Mouse (Mus musculus): ENCODE data around the gene Gm12216. TPM values are rescaled to one million over a fixed set of nuclear protein-coding genes. Genes with fewer than 3 reads are reported as not detected.

The Gm12216 gene
- total and polyA plus RNA-seq, 3 experiments, result not detected

- no peaks in the 10 kb centered on the region for H3K9me3 ChIP-seq (replicated peaks; ENCODE audit: insufficient read depth, low read length)
- DNase-seq (ENCODE audit: low read depth, low spot score), result no peak
- H3K36me3 ChIP-seq (ENCODE audit: control insufficient read depth in 1 of 2, insufficient read depth in 2 of 2, low read length in 2 of 2), result peaks cover 0 to 4% of the 10 kb centered on the region in 2 experiments; a peak in 1 of 4 replicates
- H3K9ac ChIP-seq (ENCODE audit: control insufficient read depth, low read depth, low read length, poor library complexity, severe bottlenecking), result no peak overlapping the region
- no peak overlapping the region for H3K27ac ChIP-seq (ENCODE audit: control insufficient read depth, low read depth, low read length)
- H3K27me3 ChIP-seq (ENCODE audit: control insufficient read depth in 1 of 2, insufficient read depth in 2 of 2, low read length in 2 of 2), result peaks cover 11 to 32% of the 10 kb centered on the region in 2 experiments
- no peak for TF ChIP-seq GATA1 (IDR thresholded peaks at IDR 0.05; ENCODE audit: low read depth, low read length)
- TF ChIP-seq ETS1 (IDR thresholded peaks at IDR 0.05; ENCODE audit: low read depth, low read length), result no peak
- TF ChIP-seq CTCF (IDR thresholded peaks at IDR 0.05 in 2 of 3, conservative IDR thresholded peaks at IDR 0.05 in 1 of 3; ENCODE audit: control insufficient read depth in 1 of 3, insufficient read depth in 1 of 3, low read depth in 2 of 3, low read length in 3 of 3, poor library complexity in 1 of 3, severe bottlenecking in 1 of 3), result no peak
- TF ChIP-seq KAT2A (conservative IDR thresholded peaks at IDR 0.05; ENCODE audit: low read depth, low read length), result no peak
- no peak for TF ChIP-seq E2F4 (IDR thresholded peaks at IDR 0.05; ENCODE audit: borderline replicate concordance, low read depth, low read length)
- TF ChIP-seq NELFE (IDR thresholded peaks at IDR 0.05; ENCODE audit: low read depth, low read length), result no peak
- TF ChIP-seq MYC (IDR thresholded peaks at IDR 0.05; ENCODE audit: low read depth, low read length), result no peak
- TF ChIP-seq BHLHE40 (IDR thresholded peaks at IDR 0.05; ENCODE audit: borderline replicate concordance, low read depth, low read length), result no peak
- no peaks in the 10 kb centered on the region for H3K79me2 ChIP-seq (ENCODE audit: control insufficient read depth, insufficient read depth, low read length, poor library complexity)
- no peak overlapping the region for H3K4me3 ChIP-seq (ENCODE audit: control insufficient read depth in 1 of 2, insufficient read depth in 1 of 2, low read depth in 2 of 2, low read length in 2 of 2)
- peaks cover 0 to 2% of the 10 kb centered on the region in 2 experiments; a peak in 1 of 4 replicates for H3K4me1 ChIP-seq (ENCODE audit: control insufficient read depth in 1 of 2, insufficient read depth in 2 of 2, low read length in 2 of 2)
Measured at GRCm38 (mm10) chr11:53742353-53742752, 116.7 kb downstream of the Gm12216 start.

- Histone ChIP-seq H3K27me3 (ENCODE audit: control insufficient read depth in 1 of 2, insufficient read depth in 2 of 2, low read length in 2 of 2) (peaks cover 1 to 17% of the 10 kb centered on the region in 2 experiments; a peak in 3 of 4 replicates), H3K4me1 (ENCODE audit: control insufficient read depth in 1 of 2, insufficient read depth in 2 of 2, low read length in 2 of 2) (peaks cover 0 to 17% of the 10 kb centered on the region in 2 experiments; a peak in 3 of 4 replicates), H3K9me3 (replicated peaks; ENCODE audit: insufficient read depth, low read length) (no peaks in the 10 kb centered on the region), H3K27ac (ENCODE audit: control insufficient read depth, low read depth, low read length) (peak overlapping the region; percentile 25; the same call in 1 of the 2 replicates), H3K36me3 (ENCODE audit: control insufficient read depth in 1 of 2, insufficient read depth in 2 of 2, low read length in 2 of 2) (peaks cover 0 to 20% of the 10 kb centered on the region in 2 experiments; a peak in 2 of 4 replicates), H3K9ac (ENCODE audit: control insufficient read depth, low read depth, low read length, poor library complexity, severe bottlenecking) (peak overlapping the region; percentile 64), H3K79me2 (ENCODE audit: control insufficient read depth, insufficient read depth, low read length, poor library complexity) (no peaks in the 10 kb centered on the region; the same call in 1 of the 2 replicates), H3K4me3 (ENCODE audit: control insufficient read depth in 1 of 2, insufficient read depth in 1 of 2, low read depth in 2 of 2, low read length in 2 of 2) (peak overlapping the region; percentile 14 to 19; a peak in 3 of 4 replicates)
- peak; percentile 91 for DNase-seq (ENCODE audit: low read depth, low spot score)
- TF ChIP-seq SMC3 (IDR thresholded peaks at IDR 0.05; ENCODE audit: low read depth, low read length) (peak; percentile 80), MAX (IDR thresholded peaks at IDR 0.05; ENCODE audit: low read length) (0 out of 2 replicates have a peak, but pooled peaks have one; percentile 6), MYC (IDR thresholded peaks at IDR 0.05; ENCODE audit: low read depth, low read length) (peak; percentile 34; the same call in 1 of the 2 replicates), ZC3H11A (IDR thresholded peaks at IDR 0.05; ENCODE audit: low read depth, low read length) (peak; percentile 66), UBTF (IDR thresholded peaks at IDR 0.05; ENCODE audit: borderline replicate concordance, insufficient read depth, low read depth, low read length) (no peak), RAD21 (IDR thresholded peaks at IDR 0.05; ENCODE audit: low read depth, low read length) (peak; percentile 59), CTCF (IDR thresholded peaks at IDR 0.05 in 2 of 3, conservative IDR thresholded peaks at IDR 0.05 in 1 of 3; ENCODE audit: control insufficient read depth in 1 of 3, insufficient read depth in 1 of 3, low read depth in 2 of 3, low read length in 3 of 3, poor library complexity in 1 of 3, severe bottlenecking in 1 of 3) (peak; percentile 74 to 94 (median 81)), GATA1 (IDR thresholded peaks at IDR 0.05; ENCODE audit: low read depth, low read length) (no peak), TBP (IDR thresholded peaks at IDR 0.05; ENCODE audit: low read depth, low read length) (0 out of 2 replicates have a peak, but pooled peaks have one; percentile 11), NRF1 (IDR thresholded peaks at IDR 0.05; ENCODE audit: insufficient read depth, low read depth, low read length, poor library complexity, severe bottlenecking) (no peak), TCF12 (IDR thresholded peaks at IDR 0.05; ENCODE audit: low read depth, low read length) (0 out of 2 replicates have a peak, but pooled peaks have one; percentile 13)
Measured at GRCm38 (mm10) chr11:53737573-53737946, 121.5 kb downstream of the Gm12216 start.
